Mouse (Mus musculus): ENCODE data around the gene Gm7356.
"Not testable (repeated sequence)": the region's sequence is repeated elsewhere in the genome, so short reads cannot be mapped to it uniquely, and the experiment has no call there.

Gene Gm7356

DNA sequence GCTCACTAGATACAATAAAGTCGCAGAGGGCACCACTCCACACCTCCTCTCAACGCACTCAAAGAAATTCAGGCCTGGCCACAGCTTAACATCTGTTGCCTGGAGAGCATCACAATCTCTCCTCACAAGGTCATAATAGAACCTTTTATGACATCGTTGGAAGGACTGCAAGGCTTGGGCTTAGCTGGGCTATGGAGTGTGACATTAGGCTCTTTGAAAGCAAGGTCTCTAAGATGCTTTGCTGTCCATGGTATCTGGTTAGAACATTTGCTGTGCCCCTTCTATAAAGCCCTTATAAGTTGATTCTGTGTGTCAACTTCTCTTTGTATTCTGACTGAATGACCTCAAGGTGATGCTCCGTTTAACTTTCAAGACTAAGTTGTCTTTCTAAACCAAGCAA is at the start of gene Gm7356:
TSS of gene Gm7356 (minus strand) at position 101 of the 400 bp plus-strand sequence.
- DNase-seq (ENCODE audit: low spot score in 2 of 2) = not testable (repeated sequence)

DNA sequence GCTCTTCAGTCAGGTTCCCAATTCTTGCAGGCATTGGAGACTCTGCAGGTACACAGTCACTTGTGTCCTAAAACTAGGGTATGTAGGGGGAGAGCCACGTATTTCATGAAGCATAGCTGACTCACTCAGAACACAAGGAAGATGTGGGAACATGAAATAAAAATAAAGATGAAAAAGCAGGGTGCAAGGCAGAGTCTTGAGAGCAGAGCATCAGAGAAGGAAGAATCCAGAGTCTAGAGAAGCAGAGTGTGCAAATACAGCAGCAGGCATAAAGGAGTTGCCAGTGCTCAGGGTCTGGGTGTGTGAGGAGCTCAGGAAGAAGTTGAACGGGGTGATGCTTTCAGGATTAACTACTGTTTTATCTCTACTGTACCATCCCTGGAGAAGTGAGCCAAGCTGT is 38.4 kb upstream of the Gm7356 start:
- DNase-seq (ENCODE audit: low spot score in 2 of 2) = not testable (repeated sequence)

DNA sequence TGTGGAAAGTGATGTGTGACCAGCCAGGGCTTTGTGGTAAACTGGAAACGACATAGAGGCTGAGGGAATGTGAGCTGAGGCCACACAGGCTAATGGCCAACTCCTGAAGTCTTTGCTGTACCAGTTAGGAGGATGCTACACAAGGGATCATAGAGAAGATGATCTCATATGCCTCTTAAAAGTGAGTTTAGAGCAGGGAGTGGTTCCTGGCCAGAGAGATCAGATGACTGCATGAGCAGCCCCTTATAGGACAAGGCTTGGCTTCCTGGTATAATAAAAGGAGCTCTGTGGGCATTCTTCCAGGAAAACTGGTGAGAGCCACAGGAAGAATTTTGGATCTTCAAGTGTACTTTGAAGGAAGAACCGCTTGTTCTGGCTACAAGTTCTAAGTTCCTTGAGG is 33.5 kb upstream of the Gm7356 start:
- not testable (repeated sequence) for DNase-seq (ENCODE audit: low spot score in 2 of 2)

DNA sequence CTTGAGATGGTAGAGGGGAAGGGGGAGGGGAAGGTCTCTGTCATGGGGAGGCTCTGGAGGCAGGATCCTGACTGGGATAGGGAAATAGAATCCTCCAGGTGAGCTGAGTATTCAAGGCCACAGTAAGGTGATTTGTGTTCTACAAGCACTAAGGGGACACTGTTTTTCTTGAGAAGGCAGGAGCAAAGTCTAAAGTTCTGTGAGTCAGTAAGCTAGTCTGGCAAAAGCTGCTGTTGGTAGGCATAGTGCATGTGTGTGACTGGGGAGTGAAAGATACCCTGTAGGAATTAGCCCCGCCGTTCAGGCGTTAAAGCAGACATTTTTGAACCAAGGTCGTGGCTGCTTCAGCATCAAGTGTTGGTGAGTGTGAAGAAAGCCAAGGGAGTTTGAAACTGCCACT is 32.6 kb upstream of the Gm7356 start:
- DNase-seq (ENCODE audit: low spot score in 2 of 2) = not testable (repeated sequence)

DNA sequence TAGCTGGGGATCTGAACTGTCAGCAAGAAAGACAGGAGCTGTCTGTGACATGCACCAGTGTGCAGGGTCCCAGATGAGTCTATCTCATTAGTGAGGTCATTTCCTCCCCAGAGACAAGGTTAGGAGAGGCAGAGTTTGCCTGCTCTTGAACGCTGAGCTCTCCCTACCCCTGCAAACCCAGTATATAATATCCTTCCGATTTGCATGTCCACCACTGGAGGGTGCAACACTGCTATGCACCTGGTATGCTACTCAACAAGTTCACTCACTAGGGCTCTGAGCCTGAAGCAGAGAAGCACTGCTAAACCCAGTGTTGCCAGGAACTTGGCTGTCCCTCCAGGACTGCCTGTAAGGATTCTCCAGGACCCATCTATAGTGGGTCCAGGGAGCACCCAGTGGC is 10.1 kb downstream of the Gm7356 start:
- not testable (repeated sequence) for DNase-seq (ENCODE audit: low spot score in 2 of 2)

DNA sequence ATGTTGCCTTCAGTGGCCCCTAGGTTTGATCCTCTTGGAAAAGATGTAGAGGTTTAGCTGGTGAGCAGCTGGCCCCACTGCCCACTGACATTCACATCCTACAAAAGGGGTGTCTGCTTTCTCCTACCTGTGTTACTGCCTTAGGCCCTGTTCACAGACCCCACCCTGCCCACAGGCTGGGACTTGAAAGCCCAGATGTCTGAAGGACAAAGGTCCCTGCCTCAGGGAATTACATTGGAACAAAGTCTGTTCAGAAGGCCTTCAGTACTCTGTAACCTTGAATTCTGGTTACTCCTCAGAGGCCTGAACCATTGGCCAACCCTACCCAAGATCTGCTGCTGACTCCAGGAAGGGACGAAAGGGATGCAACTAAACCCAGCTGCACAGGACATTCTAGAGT is 15.8 kb downstream of the Gm7356 start:
- no peak for DNase-seq (ENCODE audit: low spot score in 2 of 2)

DNA sequence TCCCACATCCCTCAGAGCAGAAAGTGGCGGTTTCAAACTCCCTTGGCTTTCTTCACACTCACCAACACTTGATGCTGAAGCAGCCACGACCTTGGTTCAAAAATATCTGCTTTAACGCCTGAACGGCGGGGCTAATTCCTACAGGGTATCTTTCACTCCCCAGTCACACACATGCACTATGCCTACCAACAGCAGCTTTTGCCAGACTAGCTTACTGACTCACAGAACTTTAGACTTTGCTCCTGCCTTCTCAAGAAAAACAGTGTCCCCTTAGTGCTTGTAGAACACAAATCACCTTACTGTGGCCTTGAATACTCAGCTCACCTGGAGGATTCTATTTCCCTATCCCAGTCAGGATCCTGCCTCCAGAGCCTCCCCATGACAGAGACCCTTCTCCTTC is 32.7 kb downstream of the Gm7356 start:
- not testable (repeated sequence) for DNase-seq (ENCODE audit: low spot score in 2 of 2)

DNA sequence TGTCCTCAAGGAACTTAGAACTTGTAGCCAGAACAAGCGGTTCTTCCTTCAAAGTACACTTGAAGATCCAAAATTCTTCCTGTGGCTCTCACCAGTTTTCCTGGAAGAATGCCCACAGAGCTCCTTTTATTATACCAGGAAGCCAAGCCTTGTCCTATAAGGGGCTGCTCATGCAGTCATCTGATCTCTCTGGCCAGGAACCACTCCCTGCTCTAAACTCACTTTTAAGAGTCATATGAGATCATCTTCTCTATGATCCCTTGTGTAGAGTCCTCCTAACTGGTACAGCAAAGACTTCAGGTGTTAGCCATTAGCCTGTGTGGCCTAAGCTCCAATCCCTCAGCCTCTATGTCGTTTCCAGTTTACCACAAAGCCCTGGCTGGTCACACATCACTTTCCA is 33.6 kb downstream of the Gm7356 start:
- not testable (repeated sequence) for DNase-seq (ENCODE audit: low spot score in 2 of 2)

DNA sequence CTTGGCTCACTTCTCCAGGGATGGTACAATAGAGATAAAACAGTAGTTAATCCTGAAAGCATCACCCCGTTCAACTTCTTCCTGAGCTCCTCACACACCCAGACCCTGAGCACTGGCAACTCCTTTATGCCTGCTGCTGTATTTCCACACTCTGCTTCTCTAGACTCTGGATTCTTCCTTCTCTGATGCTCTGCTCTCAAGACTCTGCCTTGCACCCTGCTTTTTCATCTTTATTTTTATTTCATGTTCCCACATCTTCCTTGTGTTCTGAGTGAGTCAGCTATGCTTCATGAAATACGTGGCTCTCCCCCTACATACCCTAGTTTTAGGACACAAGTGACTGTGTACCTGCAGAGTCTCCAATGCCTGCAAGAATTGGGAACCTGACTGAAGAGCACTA is 38.5 kb downstream of the Gm7356 start:
- DNase-seq (ENCODE audit: low spot score in 2 of 2) = not testable (repeated sequence)

DNA sequence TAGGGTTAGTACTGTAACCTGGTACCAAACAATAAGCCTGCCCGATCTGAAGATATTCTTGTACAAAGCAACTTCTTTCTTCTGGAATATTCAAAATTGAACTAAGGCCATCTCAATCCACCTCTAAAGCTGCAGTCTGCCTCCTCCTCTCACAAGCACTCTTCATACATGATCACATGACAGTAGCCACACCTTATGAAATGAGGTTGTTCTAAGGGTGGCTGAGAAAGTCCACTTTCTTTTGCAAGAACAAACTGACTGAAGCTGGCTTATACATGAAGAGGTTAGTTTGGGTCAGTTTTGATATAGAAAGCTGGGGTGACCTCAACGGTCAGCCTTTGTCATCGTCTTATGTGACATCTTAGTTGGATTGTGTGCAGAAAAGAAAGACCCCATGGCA is 41.3 kb downstream of the Gm7356 start:
- not testable (repeated sequence) for DNase-seq (ENCODE audit: low spot score in 2 of 2)

DNA sequence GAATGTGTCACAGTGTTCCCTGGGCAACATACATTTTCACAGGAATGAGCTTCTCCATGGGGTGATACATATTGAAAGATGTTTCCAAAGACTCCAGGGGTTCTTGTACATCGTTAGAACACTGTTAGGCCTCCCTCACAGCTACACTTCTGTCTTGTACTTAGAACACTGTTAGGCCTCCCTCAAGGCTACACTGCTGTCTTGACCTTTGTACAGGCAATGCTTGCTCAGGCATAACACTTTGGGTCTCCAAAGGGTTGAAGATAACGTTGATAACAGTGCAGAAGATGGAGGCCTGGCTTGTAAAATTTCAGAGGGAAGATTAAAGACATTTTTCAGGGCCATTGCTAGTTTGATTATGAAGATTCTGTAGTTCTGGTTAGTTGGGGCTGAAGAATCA is 45.4 kb downstream of the Gm7356 start:
- DNase-seq (ENCODE audit: low spot score in 2 of 2) = not testable (repeated sequence)

DNA sequence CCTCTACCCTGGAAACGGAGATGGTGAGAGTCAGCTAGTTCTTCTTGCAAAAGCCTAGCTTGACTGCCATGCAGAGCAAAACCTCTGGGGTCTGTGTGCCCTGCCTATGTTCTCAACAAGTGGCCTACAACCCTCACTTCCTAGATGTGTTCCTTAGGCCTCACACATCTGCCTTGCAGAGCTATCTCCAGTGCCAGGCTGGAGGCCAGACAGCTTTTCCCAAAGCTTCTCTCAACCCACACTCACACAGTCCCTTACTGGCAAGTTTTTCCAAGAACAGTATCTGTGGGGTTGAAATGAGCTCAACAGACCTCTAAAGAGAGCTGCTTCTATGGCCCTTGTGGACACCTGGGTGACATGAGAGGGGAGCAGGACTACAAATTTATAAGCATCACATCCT is 51.9 kb downstream of the Gm7356 start:
- not testable (repeated sequence) for DNase-seq (ENCODE audit: low spot score in 2 of 2)

Measured in natural killer cell, adult 2 months (primary cell).